In genomic region chr8:103494670-103495069, GRCm38 (mm10) we compare ENCODE assay signal across 24 mouse cellular contexts.
A peak's percentile ranks its signal among the peaks of the same experiment; 100 is the strongest.
DNase-seq lines count a peak whose midpoint lies in the region; ATAC-seq and TF ChIP-seq lines count a peak whose summit lies in the region.
"Had no signal": no experiment of that assay in that cellular context is flagged by ENCODE, and none has a peak within 500 bp of the region (broad histone marks: within the 10 kb centered on the region; RNA-seq: fewer than 3 reads in every experiment).

No protein-coding gene starts in this region.

- H3K9me3 ChIP-seq in intestine, embryonic 15.5 days: no peaks in the 10 kb centered on the region
- no peaks in the 10 kb centered on the region for H3K9me3 ChIP-seq in intestine, postnatal 0 days (ENCODE audit: control insufficient read depth)
- no peaks in the 10 kb centered on the region for H3K9me3 ChIP-seq in limb, embryonic 13.5 days
- H3K9me3 ChIP-seq: forebrain, embryonic 10.5 days; heart, embryonic 12.5 days; liver, embryonic 12.5 days; midbrain, embryonic 15.5 days; neural tube, embryonic 12.5 days had no signal

- H3K4me1 ChIP-seq in intestine, embryonic 15.5 days (replicated peaks): peaks cover 4% of the 10 kb centered on the region; the same call in 1 of the 2 replicates
- no peaks in the 10 kb centered on the region for H3K4me1 ChIP-seq in intestine, postnatal 0 days (replicated peaks; ENCODE audit: control insufficient read depth, insufficient read depth, low read length)
- H3K4me1 ChIP-seq in limb, embryonic 13.5 days: peaks cover 13% of the 10 kb centered on the region
- H3K4me1 ChIP-seq: forebrain, embryonic 10.5 days; liver, embryonic 12.5 days; midbrain, embryonic 15.5 days; neural tube, embryonic 12.5 days had no signal

- intact Hi-C loops in gastrocnemius, postnatal 36 days (cut with DNase I): no loop called here

- H3K4me2 ChIP-seq in intestine, embryonic 15.5 days (replicated peaks): no peak overlapping the region
- H3K4me2 ChIP-seq in intestine, postnatal 0 days (replicated peaks; ENCODE audit: low read depth): no peak overlapping the region
- no peak overlapping the region for H3K4me2 ChIP-seq in limb, embryonic 13.5 days (replicated peaks)
- H3K4me2 ChIP-seq: heart, embryonic 12.5 days; liver, embryonic 12.5 days; midbrain, embryonic 15.5 days; neural tube, embryonic 12.5 days had no signal

- H3K9ac ChIP-seq in intestine, embryonic 15.5 days: no peak overlapping the region
- H3K9ac ChIP-seq in intestine, postnatal 0 days (ENCODE audit: low read depth, low read length): no peak overlapping the region
- H3K9ac ChIP-seq in limb, embryonic 13.5 days: no peak overlapping the region
- H3K9ac ChIP-seq: heart, embryonic 12.5 days; liver, embryonic 12.5 days; midbrain, embryonic 15.5 days; neural tube, embryonic 12.5 days had no signal

- 0 out of 2 replicates have a peak, but pooled peaks have one; percentile 20 for ATAC-seq in intestine, embryonic 15.5 days
- no peak for ATAC-seq in intestine, postnatal 0 days
- ATAC-seq in limb, embryonic 13.5 days (ENCODE audit: low FRiP score, low read depth): 0 out of 2 replicates have a peak, but pooled peaks have one; percentile 31
- ATAC-seq: CD4-positive, CD25-positive, alpha-beta regulatory T cell, adult 4 months; forebrain, embryonic 16.5 days; hindbrain, postnatal 0 days; liver, embryonic 12.5 days; midbrain, embryonic 15.5 days had no signal

- H3K4me3 ChIP-seq in intestine, embryonic 15.5 days (replicated peaks): no peak overlapping the region
- no peak overlapping the region for H3K4me3 ChIP-seq in intestine, postnatal 0 days (ENCODE audit: low read depth, low read length)
- no peak overlapping the region for H3K4me3 ChIP-seq in limb, embryonic 13.5 days
- H3K4me3 ChIP-seq: forebrain, embryonic 10.5 days; heart, embryonic 12.5 days; liver, embryonic 12.5 days; midbrain, embryonic 15.5 days; neural tube, embryonic 12.5 days had no signal

- no peaks in the 10 kb centered on the region for H3K27me3 ChIP-seq in intestine, embryonic 15.5 days (replicated peaks)
- no peaks in the 10 kb centered on the region for H3K27me3 ChIP-seq in intestine, postnatal 0 days (replicated peaks; ENCODE audit: control insufficient read depth, insufficient read depth, low read length)
- no peaks in the 10 kb centered on the region for H3K27me3 ChIP-seq in limb, embryonic 13.5 days
- H3K27me3 ChIP-seq: heart, embryonic 12.5 days; liver, embryonic 12.5 days; midbrain, embryonic 15.5 days; neural tube, embryonic 12.5 days had no signal

- TF ChIP-seq CTCF in intestine, postnatal 0 days (IDR thresholded peaks at IDR 0.05; ENCODE audit: low read depth): no peak

- no peak overlapping the region for H3K27ac ChIP-seq in intestine, embryonic 15.5 days
- no peak overlapping the region for H3K27ac ChIP-seq in intestine, postnatal 0 days (ENCODE audit: low read depth, low read length)
- H3K27ac ChIP-seq in limb, embryonic 13.5 days: no peak overlapping the region
- H3K27ac ChIP-seq: forebrain, embryonic 10.5 days; hindbrain, postnatal 0 days; liver, embryonic 12.5 days; midbrain, embryonic 15.5 days; neural tube, embryonic 12.5 days had no signal

- H3K36me3 ChIP-seq in intestine, embryonic 15.5 days: no peaks in the 10 kb centered on the region
- no peaks in the 10 kb centered on the region for H3K36me3 ChIP-seq in intestine, postnatal 0 days (ENCODE audit: control insufficient read depth, insufficient read depth)
- H3K36me3 ChIP-seq in limb, embryonic 13.5 days: no peaks in the 10 kb centered on the region
- H3K36me3 ChIP-seq: forebrain, embryonic 10.5 days; heart, embryonic 12.5 days; liver, embryonic 12.5 days; midbrain, embryonic 15.5 days; neural tube, embryonic 12.5 days had no signal

- DNase-seq in kidney, postnatal 14 days: peak; percentile 17
- no peak for DNase-seq in kidney, adult 18-20 months
- peak; percentile 3 for DNase-seq in lung, postnatal 36 days
- DNase-seq in gastrocnemius, postnatal 36 days: no peak
- DNase-seq: adrenal gland, postnatal 14 days; cerebellum, adult 2 months; cerebellum, postnatal 36 days; embryo, embryonic 11 days; gastrocnemius, postnatal 14 days; heart, adult 18-20 months; heart, postnatal 10 days; right cerebral cortex, postnatal 25 days; spleen, adult 18-20 months had no signal

- WGBS in intestine, embryonic 15.5 days: 32% methylated on average over 1 of the region's 1 CpGs
- 37% methylated on average over 1 of the region's 1 CpGs for WGBS in intestine, postnatal 0 days
- 55% methylated on average over 1 of the region's 1 CpGs for WGBS in limb, embryonic 13.5 days

Comparison
In these comparisons a context has a peak if more than half of its experiments do, and no peak if none do; other contexts are left out.
1. DNase-seq: peak in kidney, postnatal 14 days (single experiment) and lung, postnatal 36 days (single experiment); none in kidney, adult 18-20 months (single experiment) and gastrocnemius, postnatal 36 days (0 of 2).